Comparison of ENCODE assay signal across 28 mouse cellular contexts in the genomic region with DNA sequence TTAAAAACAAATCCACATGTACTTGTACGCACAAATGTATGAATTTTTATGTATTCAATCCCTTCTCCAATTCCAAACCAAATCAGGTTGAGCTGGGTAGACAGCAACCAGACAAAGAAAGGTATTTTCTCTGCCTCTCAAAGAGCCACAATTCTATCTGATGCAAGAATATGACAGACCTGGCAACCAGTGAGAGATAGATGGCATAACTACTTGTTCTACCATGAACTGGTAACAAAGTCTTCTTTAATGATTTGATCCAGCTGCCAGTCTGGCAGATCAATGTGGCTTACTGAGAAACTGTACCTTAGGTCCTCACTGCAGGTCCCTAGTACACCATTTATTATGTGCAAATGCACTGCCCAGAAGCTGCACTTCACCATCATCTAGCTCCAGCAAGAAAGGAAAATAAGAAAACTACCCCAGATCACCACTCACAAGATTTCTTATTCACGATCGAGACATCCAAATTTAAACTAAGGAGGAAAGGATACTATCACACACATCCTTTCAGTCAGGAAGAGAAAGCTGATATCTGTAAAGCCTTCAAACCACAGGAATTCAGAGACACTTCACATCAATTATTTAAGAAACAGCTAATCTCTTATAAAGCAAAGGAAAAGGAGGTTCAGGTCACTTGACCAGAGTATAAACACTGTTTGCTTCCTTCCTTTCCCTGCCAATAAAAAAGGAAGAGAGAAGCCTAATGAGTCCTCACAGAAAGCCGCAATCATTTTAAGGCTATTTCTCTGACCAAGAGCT. TPM values are rescaled to one million over a fixed set of nuclear protein-coding genes. Genes with fewer than 3 reads are reported as not detected.
A peak's percentile ranks its signal among the peaks of the same experiment; 100 is the strongest.
DNase-seq lines count a peak whose midpoint lies in the region; ATAC-seq and TF ChIP-seq lines count a peak whose summit lies in the region.
"Had no signal": no experiment of that assay in that cellular context is flagged by ENCODE, and none has a peak within 500 bp of the region (broad histone marks: within the 10 kb centered on the region; RNA-seq: fewer than 3 reads in every experiment).

No protein-coding gene starts in this region.

- H3K27me3 ChIP-seq in kidney, postnatal 0 days (ENCODE audit: insufficient read depth, low read length): no peaks in the 10 kb centered on the region
- H3K27me3 ChIP-seq in C2C12 (ENCODE audit: control insufficient read depth, insufficient read depth, insufficient read length): no peaks in the 10 kb centered on the region
- H3K27me3 ChIP-seq: embryonic facial prominence, embryonic 13.5 days; forebrain, embryonic 15.5 days; limb, embryonic 13.5 days; liver, embryonic 15.5 days; midbrain, embryonic 15.5 days; neural tube, embryonic 13.5 days had no signal

- no peak overlapping the region for H3K4me2 ChIP-seq in kidney, postnatal 0 days (ENCODE audit: low read length)
- H3K4me2 ChIP-seq: embryonic facial prominence, embryonic 13.5 days; forebrain, embryonic 15.5 days; hindbrain, embryonic 14.5 days; limb, embryonic 13.5 days; liver, embryonic 15.5 days; midbrain, embryonic 15.5 days; neural tube, embryonic 13.5 days had no signal

- TF ChIP-seq POLR2A in embryonic fibroblast, embryonic 13.5 days (IDR thresholded peaks at IDR 0.05; ENCODE audit: low read depth, low read length): no peak

- H3K79me3 ChIP-seq in C2C12 (ENCODE audit: low read depth): peaks cover 85% of the 10 kb centered on the region

- no peaks in the 10 kb centered on the region for H3K36me3 ChIP-seq in kidney, postnatal 0 days (ENCODE audit: insufficient read depth, low read length)
- H3K36me3 ChIP-seq in C2C12 (ENCODE audit: control insufficient read depth, insufficient read depth): no peaks in the 10 kb centered on the region
- H3K36me3 ChIP-seq: embryonic facial prominence, embryonic 13.5 days; forebrain, embryonic 15.5 days; limb, embryonic 13.5 days; liver, embryonic 15.5 days; midbrain, embryonic 15.5 days; neural tube, embryonic 13.5 days had no signal

- no peak overlapping the region for H3ac ChIP-seq in C2C12 (ENCODE audit: control insufficient read depth, insufficient read length, low read depth)

- H3K4me3 ChIP-seq in kidney, postnatal 0 days (replicated peaks; ENCODE audit: low read depth, low read length): no peak overlapping the region
- no peak overlapping the region for H3K4me3 ChIP-seq in C2C12 (ENCODE audit: insufficient read depth, poor library complexity, severe bottlenecking)
- H3K4me3 ChIP-seq in embryonic fibroblast, embryonic 13.5 days (ENCODE audit: insufficient read depth, low read length): no peak overlapping the region
- H3K4me3 ChIP-seq: embryonic facial prominence, embryonic 13.5 days; forebrain, embryonic 15.5 days; heart, adult 2 months; layer of hippocampus, adult 2 months; limb, embryonic 13.5 days; liver, embryonic 15.5 days; midbrain, embryonic 15.5 days; neural tube, embryonic 13.5 days had no signal

- H3K4me1 ChIP-seq in kidney, postnatal 0 days (replicated peaks; ENCODE audit: insufficient read depth, low read length): peaks cover 5% of the 10 kb centered on the region
- peaks cover 12% of the 10 kb centered on the region for H3K4me1 ChIP-seq in embryonic fibroblast, embryonic 13.5 days (ENCODE audit: control insufficient read depth, insufficient read depth, low read length)

- 49% methylated on average over 4 of the region's 4 CpGs for WGBS in kidney, postnatal 0 days

- H3K27ac ChIP-seq in kidney, postnatal 0 days: no peak overlapping the region
- H3K27ac ChIP-seq in embryonic fibroblast, embryonic 13.5 days (ENCODE audit: insufficient read depth, low read length): peak overlapping the region; percentile 85
- H3K27ac ChIP-seq: embryonic facial prominence, embryonic 13.5 days; forebrain, embryonic 15.5 days; heart, adult 2 months; hindbrain, embryonic 14.5 days; layer of hippocampus, adult 2 months; limb, embryonic 13.5 days; liver, embryonic 15.5 days; midbrain, embryonic 15.5 days; neural tube, embryonic 13.5 days had no signal

- H3K9ac ChIP-seq in kidney, postnatal 0 days (ENCODE audit: low read depth, low read length): no peak overlapping the region
- H3K9ac ChIP-seq: embryonic facial prominence, embryonic 13.5 days; forebrain, embryonic 15.5 days; hindbrain, embryonic 14.5 days; limb, embryonic 13.5 days; liver, embryonic 15.5 days; midbrain, embryonic 15.5 days; neural tube, embryonic 13.5 days had no signal

- TF ChIP-seq CTCF in kidney, postnatal 0 days (IDR thresholded peaks at IDR 0.05; ENCODE audit: low read depth): no peak
- no peak for TF ChIP-seq CTCF in C2C12 (IDR thresholded peaks at IDR 0.05; ENCODE audit: control insufficient read depth, insufficient read depth, insufficient read length)
- TF ChIP-seq CTCF in embryonic fibroblast, embryonic 13.5 days (IDR thresholded peaks at IDR 0.05; ENCODE audit: borderline replicate concordance, insufficient read depth, low read length): no peak

- H3K79me2 ChIP-seq in C2C12 (ENCODE audit: control insufficient read depth, insufficient read depth): peaks cover 92% of the 10 kb centered on the region

- no peaks in the 10 kb centered on the region for H3K9me3 ChIP-seq in kidney, postnatal 0 days (replicated peaks; ENCODE audit: low read length)
- H3K9me3 ChIP-seq: embryonic facial prominence, embryonic 13.5 days; forebrain, embryonic 15.5 days; limb, embryonic 13.5 days; liver, embryonic 15.5 days; midbrain, embryonic 15.5 days; neural tube, embryonic 13.5 days had no signal

- peak; percentile 55 for DNase-seq in kidney, postnatal 0 days (ENCODE audit: low spot score)
- no peak for DNase-seq in kidney, postnatal 10 days
- peak; percentile 83 for DNase-seq in 3T3-L1 (ENCODE audit: low read depth, low spot score)
- DNase-seq in right cerebral cortex, postnatal 25 days: no peak
- no peak for DNase-seq in layer of hippocampus, adult 8-10 months (ENCODE audit: low spot score in 2 of 2)
- DNase-seq: cerebellum, adult 18-20 months; cerebellum, postnatal 25 days; embryo, embryonic 11 days; gastrocnemius, postnatal 25 days; heart, adult 2 months; heart, postnatal 4 days; kidney, adult 18-20 months; kidney, postnatal 25 days; lung, postnatal 4 days; retina, postnatal 1 day; thymus, adult 18-20 months; thymus, postnatal 36 days had no signal

- ATAC-seq in kidney, postnatal 0 days (replicated peaks; ENCODE audit: low FRiP score, low read depth): no peak
- ATAC-seq: forebrain, embryonic 15.5 days; inflammation-experienced regulatory T-cells, adult 6 months; midbrain, embryonic 15.5 days had no signal

TF ChIP-seq in C2C12, 6 proteins besides CTCF, POLR2A, EP300 and RAD21:
- TF ChIP-seq MYOD1 (IDR thresholded peaks at IDR 0.05; ENCODE audit: control insufficient read depth, insufficient read length, low read depth) (no peak), CEBPB (IDR thresholded peaks at IDR 0.05; ENCODE audit: low read depth) (peak; percentile 34), USF1 (IDR thresholded peaks at IDR 0.05; ENCODE audit: low read depth) (peak; percentile 11)

RNA-seq across cellular contexts. Expression of a gene that starts 16.7 kb away (rescaled TPM):
- 100 and 104 TPM in 2 replicates for polyA plus RNA-seq in kidney, postnatal 0 days (2015; fragmentation: Nextera tagmentation; extraction: Ambion mirVana)
- polyA plus RNA-seq in C2C12 (2012; fragmentation: generic; extraction: Trizol): 19.1 TPM
- 41.3 and 48.1 TPM in 2 replicates for polyA plus RNA-seq in embryonic fibroblast, embryonic 13.5 days (2011; ENCODE audit: insufficient read length, low read depth, missing spikeins)
- 100 to 1,000 TPM; 193 to 215 (median 201) TPM for total RNA-seq in layer of hippocampus, adult 8-10 months (2022)

Comparison
In these comparisons a context has a peak if more than half of its experiments do, and no peak if none do; other contexts are left out.
1. DNase-seq: peak in kidney, postnatal 0 days (single experiment) and 3T3-L1 (single experiment); none in kidney, postnatal 10 days (single experiment), right cerebral cortex, postnatal 25 days (single experiment) and layer of hippocampus, adult 8-10 months (0 of 2).